Mouse (Mus musculus) adrenal gland, postnatal 14 days (tissue): ENCODE data around the gene 1700010B08Rik. TPM values are rescaled to one million over a fixed set of nuclear protein-coding genes. Genes with fewer than 3 reads are reported as not detected.
"Not testable (repeated sequence)": the region's sequence is repeated elsewhere in the genome, so short reads cannot be mapped to it uniquely, and the experiment has no call there.

ENCODE experiments used
- DNase-seq: peaks from one replicate; pipeline ENCODE4 v3.0.0; 2021; ENCODE audit warnings: mixed read lengths
- long read RNA-seq, 2 experiments: library from polyadenylated mRNA; stranded (forward); transcript quantifications; one replicate each; pipeline ENCODE4 v2.0.0; 2021
- total RNA-seq: library from RNA; stranded (reverse); gene quantifications from 2 replicates; pipeline ENCODE4 v1.2.3, GENCODE M21; 2021

Gene 1700010B08Rik
- not detected in 2 replicates for total RNA-seq
- long read RNA-seq, experiment 1 = 0 reads
- long read RNA-seq, experiment 2 = 0 reads

DNA sequence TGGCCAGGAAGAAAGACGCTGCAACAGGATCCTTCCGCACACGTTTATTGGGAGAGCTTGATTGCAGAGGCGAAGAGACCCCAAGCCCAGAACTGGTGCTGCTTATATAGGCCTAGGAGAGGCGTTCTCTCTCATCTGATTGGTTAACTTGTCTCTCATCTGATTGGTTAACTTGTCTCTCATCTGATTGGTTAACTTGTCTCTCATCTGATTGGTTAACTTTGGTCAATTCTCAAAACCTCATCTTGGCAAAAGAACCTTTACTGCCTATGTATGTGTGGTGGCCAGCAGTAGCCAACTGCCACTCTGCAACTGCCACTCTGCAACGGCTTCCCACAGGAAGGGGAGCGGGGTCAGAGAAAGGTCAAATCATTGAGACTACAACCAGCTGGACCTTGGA, at the start of gene 1700010B08Rik:
Gene 1700010B08Rik, plus strand, starts transcription at position 301 of the 400 bp plus-strand sequence.
- DNase-seq = not testable (repeated sequence)

DNA sequence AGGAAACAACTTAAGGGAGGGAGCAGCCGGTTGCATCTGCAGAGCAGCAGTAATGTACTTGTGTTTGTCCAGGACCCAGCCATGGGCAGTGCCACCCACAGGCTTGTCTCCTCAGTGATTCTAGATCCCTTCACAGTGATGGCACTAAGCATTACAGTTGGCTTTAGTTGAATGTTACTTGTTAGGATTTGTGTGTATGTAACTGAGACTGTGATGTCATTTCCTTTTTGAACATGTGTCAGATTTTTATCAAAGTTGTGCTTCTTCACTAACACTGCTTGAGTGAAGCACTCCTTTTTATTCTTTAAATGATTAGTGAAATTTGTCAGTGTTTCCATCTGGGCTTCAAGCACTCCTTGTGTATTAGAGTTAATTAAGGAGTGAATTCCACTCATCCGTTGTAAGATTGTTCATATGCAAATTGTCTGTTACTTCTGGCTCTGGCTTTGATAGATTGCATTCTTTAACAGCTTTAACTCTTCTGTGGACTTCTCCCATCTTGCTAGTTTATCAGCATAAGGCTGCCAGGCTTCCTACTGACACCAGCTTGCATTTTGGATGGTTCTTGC, 46.8 kb upstream of the 1700010B08Rik start:
- no peak for DNase-seq

DNA sequence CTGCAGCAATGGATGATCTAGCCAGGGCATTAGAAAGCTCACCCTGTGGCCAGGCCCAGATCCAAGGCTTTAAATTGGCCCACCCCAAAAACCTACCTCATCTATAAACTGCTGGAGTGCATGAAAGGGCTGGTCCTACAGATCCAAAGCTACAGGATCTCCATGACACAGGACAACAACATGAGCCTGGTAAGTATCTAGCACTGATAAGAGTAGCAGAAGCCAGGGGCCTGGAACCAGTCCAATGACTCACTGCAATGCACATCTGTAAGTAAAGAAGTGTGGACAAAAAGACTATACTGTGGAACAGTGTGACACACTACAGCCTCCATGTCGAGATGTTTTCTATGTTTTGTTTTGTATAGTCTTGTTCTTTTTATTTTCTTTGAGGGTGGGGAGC, 45.7 kb upstream of the 1700010B08Rik start:
- no peak for DNase-seq

DNA sequence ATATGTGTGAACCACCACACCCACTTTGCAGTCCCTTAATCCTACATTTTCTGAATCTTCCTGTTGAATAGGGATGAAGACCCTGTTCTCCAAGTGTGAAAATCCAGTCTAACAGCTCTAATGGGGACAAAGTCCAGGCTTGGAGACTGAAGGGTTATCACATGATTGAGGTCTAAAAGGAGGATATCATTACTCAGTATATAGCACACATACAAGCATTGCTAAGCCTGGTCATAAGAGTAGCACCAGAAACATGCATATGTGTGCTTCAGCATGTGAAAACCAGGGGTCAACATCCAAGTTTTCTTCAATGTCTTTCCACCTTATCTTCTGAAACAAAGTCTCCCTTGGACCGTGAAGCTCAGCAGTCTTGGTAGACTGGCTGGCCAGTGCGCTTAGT, 40.6 kb upstream of the 1700010B08Rik start:
- DNase-seq = no peak

DNA sequence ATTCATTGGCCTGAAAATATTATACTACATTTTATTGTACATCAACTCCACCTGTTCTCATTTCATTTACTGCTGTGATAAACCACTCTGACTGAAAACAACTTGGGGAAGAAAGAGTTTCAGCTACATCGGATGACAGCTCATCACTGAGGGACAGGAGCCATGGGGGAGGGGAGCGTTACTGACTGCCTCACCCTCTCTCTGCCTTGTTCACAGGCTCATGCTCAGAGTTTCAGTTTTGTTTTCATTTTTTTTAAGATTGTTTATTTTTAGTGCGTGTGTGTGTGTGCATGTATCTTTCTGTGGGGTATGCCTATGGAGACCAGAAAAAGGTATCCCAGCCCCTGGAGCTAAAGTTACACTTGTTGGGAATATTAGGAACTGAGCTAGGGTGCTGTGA, 40.0 kb upstream of the 1700010B08Rik start:
- DNase-seq = peak; percentile 54

DNA sequence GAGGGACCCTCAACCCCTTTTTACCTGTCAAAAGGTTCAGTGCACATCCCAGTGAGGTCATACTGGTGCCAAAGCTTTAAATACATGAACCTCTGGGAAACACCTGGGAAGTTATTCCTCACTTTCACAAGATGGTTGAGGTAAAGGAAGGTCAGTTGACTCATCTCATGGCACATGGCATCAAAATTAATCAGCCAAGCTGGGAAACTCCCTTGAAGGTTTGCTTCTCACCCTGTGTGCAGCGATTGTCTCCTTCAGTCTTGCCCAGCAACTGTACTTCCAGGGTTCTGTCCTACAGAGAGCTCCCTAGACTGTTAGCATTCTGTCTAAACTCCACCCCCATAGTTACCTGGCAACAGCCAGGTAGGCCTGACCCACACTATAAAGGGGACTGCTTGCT, 39.1 kb upstream of the 1700010B08Rik start:
- peak; percentile 7 for DNase-seq

DNA sequence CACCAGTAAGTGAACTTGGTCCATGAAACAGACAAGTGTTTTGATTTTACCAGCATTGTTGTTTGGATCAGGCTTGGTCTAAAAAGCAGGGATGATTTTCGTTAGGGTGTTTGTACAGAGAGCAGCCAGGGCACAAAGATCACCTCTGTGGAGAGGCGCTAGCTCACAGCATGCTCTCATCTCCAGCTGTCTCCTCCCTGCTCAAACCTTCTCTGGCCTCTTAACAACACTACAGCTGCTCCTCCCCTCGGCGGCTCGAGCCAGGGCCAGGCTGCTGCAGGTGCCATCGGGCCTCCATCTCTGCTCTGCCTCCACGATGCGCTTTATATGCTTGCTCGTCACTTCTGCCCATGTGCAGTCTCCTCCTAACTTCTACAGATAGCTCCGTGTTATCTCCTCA, 36.4 kb upstream of the 1700010B08Rik start:
- peak; percentile 3 for DNase-seq

DNA sequence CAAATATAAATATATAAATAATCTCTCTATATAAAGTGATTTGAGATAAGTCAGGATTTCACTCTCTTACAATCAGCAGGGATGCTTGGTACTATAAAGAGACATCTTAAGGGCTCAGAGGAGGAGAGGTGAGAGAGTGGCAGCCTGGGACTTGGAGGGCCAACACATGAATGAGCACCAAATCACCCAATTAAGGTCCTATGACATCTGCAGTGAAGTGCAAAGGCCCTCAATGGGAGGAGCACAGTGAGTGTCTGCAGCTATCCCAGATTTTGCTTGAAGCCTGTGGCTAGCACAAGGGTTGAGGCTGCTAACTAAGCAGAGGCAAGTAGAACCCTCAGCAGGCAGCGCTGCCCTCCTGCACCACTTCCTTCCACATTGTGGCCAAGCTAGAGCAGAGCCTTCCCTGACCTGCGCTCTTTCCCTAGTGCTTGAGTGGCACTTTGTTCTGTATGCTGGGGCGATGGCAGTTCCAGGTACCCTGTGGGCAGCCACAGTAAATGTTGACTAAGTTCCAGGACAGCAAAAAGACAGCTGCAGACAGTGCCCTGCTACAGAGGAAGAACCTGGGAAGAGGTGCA, 33.3 kb upstream of the 1700010B08Rik start:
- no peak for DNase-seq

DNA sequence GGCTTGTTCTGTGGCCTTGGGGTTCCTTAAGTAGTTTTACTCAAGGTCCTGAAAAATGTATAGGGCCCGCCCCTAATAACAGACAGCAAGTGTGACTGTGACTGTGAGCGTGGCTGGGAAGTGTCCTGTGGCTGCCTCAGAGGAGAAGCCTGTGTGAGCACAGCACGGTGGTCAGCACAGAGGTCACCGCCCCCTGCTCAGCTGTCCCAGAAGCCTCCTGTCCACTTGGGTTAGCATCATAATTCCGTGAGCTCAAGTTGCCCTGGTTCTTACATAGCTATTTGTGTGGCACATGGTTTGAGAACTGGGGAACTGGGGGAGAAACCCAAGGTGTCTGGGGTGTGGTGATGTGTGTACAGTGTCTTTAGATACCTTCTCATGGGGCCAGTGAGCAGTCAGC, 31.9 kb upstream of the 1700010B08Rik start:
- DNase-seq = no peak

DNA sequence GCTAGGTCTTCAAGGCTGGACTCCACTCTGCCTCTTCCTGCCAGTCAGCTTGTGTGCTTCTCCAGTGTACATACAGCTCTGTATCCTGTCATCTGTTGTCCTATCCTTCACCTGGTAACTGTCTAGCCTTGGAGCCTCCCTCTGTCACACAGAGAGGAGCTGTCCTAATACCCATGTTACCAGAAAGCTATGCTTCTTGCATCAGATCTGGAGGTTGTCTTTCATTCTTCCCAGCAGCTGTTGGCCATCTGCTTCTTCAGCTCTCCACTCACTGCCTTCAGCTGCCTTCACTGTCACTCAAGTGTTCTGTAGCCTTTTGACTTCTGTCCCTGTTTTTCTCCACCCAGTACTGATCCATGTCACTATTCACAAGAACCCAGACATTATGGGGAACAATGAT, 29.4 kb upstream of the 1700010B08Rik start:
- DNase-seq = no peak

DNA sequence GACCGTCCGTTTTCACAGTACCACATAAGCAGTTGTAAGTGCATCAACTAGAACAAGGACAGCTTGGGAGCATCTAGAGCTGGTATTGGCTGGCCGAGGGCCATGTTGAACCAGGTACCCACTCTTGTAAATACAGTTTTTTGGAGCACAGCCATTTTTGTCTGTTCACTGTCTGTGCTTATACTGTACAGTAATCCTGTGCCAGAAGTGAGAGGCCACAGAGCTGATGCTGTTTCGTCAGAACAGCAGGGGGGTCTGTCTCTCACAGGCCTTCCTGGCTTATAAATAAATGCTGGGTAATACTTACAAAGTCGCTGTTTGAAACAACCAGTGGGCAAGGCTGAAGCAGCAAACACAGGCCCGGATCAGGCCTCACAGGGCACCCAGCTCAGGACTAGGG, 27.5 kb upstream of the 1700010B08Rik start:
- DNase-seq = no peak

DNA sequence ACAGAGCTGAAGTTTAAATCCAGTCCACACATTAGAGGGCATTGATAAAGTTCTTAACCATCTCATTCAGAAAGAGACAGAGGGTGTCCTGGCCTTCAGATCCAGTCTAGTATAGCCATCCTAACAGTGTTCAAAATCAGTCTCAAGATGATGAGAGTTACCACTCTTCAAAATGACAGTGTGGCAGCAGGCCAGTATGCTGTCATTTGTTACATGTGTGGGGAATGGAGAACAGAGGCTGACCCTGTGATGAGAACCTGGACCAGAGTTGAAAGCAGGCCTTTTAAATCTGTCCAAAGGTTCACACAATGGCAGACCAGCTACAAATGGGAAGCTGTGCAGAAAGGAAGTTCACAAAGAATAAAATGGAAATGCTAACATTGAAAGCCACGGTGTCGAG, 26.5 kb upstream of the 1700010B08Rik start:
- DNase-seq = no peak

DNA sequence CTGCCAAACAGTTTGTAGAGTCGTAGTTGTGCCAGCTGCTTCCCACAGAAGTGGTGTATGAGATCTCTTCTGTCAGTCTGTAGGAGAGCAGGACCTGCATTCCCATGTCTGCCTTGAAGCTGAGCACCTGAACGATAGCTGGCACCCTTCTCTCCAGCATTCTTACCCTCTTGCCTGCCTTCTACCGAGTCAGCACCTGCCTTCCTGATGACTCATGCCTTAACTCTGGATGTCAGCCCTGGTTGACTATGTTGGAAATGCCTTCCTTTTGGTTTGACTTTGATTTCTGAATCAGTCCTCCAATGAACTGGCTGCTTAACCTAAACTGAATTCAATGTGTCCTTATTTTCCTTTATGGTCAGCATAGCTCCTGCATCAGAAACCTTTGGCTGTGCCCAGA, 20.4 kb upstream of the 1700010B08Rik start:
- no peak for DNase-seq

DNA sequence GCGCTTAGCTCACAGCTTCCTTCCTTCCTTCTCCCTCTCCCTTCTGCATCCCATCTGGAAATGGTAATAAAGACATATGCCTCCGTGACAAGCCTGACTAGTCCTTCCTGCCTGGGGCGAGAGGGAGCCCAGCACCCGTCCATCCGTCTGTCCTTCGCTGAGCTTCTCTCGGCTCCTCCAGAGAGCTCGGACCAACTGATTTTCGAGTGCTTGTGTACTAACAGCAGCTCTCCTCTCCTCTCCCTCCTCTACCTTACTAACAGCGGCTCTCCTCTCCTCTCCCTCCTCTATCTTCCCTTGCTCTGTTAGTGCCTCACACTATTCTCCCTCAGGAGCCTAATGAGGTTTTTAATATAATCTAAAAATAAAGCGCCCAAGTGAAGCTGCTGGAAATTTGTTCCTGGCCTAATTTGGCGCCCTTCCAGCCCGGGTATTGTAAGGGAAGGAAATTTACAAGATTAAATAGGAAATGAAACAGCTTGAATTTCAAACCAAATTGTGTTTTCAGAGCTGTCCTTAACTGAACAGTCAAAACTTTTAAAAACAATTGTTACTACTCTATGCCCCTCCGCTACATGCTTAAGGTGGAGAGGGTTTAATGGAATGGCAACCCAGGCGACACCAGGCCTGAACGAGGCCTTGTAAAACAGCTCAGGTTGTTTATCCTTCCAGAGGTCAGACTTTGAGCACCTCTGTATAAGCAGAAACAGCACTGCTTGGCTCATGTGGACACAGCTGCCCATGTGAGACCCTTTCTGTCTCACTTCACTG, 16.9 kb upstream of the 1700010B08Rik start:
- peak; percentile 48 for DNase-seq

DNA sequence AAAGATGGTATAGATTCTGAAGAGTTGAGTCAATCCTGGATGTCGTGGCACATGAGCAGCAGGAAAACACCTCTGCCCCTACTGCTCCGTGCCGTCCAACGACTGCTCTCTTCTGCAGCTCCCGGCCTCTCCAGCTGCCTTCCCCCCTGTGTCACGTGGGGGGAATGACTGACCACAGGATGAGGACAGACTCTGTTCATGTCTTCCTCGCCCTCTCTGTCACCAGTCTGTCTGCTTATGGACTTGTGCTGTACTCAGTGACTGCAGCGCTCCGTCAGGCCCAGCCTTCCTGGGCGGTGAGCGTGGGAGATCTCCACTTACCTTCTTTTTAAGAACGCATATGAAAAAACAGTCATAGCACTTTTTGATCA, 16.4 kb upstream of the 1700010B08Rik start:
- DNase-seq = no peak

DNA sequence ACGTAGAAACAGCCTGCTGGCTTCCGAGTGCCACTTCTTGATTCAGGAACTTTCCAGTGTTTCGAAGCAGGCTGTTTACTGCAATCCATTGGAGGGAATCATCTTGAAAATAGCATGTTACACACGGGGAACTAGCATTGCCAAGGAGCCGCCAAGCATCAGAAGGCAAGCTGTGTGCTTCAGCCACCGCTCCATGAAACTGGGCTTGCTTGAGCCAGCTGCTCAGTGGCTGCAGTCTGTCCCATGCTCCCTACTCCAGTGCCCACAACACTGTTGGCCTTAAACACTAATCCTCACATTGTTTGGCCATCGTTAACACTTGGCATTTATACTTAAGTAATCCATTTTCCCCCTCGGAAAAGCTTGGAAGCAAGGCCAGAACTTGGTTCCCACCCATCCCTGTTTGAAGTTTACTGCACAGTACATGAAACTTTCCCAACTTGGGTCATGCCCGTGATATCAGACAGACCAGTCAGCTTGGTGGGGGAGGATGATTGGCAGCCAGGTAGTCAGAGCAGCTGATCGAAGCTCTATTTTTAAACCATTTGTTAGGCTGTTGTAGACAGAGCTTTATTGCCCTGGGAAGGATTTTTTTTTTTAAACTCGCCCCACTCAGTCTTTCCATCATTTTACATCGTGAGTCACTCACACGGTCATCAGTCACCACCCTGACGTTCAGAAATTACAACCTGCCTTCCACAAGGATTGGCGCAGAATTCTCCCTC, 13.2 kb upstream of the 1700010B08Rik start:
- no peak for DNase-seq

DNA sequence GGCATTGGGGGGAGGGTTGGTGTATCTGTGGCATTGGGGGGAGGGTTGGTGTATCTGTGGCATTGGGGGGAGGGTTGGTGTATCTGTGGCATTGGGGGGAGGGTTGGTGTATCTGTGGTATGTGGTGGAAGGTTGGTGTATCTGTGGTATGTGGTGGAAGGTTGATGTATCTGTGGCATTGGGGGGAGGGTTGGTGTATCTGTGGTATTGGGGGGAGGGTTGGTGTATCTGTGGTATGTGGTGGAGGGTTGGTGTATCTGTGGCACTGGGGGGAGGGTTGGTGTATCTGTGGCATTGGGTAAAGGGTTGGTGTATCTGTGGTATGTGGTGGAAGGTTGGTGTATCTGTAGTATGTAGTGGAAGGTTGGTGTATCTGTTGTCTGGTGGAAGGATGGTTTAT, 11.6 kb upstream of the 1700010B08Rik start:
- DNase-seq = not testable (repeated sequence)

DNA sequence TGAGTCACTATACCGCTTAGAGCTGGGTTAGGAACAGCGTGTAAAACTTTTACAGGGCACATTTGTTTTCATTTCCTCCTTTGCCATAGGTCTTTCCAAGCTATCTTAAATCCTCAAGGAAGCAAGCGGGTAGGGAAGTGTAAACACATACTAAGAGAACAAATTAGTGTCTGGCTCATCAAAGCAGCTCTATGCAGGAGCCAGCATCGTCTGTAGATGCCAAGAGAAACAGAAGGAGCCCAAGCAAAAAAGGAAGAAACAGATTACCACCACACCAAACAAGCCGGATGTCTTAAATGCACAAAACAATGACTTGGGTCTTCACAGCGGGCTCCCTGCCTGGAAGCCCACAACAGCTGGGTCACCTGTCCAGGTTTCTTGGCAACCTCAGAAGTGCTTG, 9.0 kb upstream of the 1700010B08Rik start:
- no peak for DNase-seq

DNA sequence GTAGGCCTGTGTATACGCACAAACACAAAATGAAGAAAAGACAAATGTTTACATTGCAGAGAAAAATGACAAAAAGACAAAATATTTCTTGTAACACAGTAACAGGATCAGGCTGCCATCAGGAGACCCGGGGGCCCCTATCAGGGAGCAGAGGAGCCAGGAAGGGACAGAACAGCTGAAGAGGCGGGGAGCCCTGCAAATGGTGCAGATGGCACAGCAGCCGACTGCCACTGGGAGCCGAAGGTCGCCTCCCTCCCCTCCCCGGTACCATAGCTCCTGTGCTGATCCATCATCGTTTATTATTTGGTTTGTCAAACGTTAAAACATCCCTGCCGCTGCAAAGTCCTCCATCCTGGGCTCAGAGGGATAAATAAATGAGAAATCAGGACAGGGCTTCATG, 6.6 kb upstream of the 1700010B08Rik start:
- peak; percentile 36 for DNase-seq

DNA sequence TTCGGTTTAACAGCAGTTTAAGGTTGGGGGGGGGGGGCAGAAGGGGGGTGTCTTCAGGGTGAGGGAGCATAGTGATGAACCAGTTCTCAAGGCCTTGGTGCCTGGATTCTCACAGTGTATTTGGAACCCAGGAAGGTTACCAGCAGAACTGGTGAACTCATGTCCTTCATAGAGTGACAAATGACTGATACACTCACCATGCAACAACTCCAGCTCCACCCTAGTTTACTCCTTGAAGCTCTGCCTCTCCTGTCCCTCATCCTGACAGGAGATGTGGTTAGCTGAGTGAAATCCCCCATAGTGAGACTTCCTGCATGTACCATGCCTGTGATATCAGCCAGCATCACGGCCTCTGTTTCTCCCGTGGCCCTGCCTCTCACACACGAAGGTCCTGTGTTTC, 6.0 kb upstream of the 1700010B08Rik start:
- peak; percentile 55 for DNase-seq

DNA sequence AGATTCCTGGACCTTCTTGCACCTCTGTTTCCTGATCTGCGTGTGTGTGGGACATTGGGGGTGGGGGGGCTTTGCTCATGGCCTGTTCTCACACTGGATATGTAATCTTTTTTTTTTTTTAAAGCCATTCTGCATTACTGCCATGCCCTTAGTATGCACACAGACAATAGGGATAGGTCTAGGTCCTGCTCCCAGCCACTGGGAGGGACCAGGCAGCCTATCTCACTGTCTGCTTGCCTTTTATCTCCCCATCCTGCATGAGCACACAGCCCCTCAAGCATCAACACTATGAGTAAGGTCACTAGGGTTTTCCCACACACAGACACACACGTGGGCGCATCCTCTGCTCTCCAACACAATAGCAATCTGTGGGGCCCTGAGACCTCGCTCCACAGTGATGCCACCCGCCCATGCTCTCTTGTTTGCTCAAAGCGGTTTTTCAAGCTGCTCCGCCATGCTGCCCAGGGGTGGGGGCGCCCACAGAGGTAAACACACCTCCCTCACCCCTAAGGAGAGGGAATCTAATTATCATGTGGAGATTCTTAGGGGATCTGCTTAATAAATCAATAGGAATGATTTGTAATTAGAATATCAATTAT, 4.5 kb upstream of the 1700010B08Rik start:
- no peak for DNase-seq

DNA sequence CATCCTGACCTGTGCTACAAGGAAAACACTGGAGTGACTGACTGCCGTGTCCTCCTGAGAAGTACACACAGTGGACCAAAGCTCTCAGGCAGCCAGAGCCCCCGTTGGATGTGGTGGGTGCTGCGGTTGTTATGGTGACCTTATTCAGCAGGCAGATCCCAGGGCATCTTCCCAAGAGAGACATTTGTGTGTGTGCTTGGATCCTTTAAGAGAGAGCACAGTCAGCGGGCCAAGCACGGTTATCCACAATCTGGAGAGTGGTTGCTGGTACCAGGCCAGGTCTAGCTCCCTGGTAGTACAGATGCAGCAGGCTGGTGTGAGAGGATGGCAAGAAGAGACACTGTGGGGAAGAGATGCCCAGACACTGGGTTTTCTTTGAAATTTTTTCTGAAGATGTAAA, 2.2 kb upstream of the 1700010B08Rik start:
- DNase-seq = no peak
